Mouse (Mus musculus): ENCODE results near the gene Lgr5.

Lgr5 gene

DNA sequence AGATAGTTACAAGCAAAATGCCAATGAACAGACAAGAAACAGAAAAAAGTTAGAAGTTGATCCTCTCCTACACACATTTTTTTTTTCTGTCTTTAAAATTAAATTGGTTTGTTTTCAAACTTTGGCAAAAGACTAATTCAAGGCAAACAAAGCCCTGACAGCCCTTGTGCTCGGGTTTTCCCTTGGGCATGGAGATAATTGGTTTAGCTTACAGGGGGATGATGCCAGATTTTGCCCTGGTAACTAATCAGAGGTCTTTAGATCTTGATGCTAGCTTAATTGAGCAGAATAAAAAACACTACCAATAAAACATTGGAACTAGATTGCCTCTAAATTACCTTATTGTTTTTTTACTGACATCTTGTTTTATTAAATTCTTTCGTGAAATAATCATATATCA is 162.2 kb downstream of the Lgr5 start:
- no peak for DNase-seq (ENCODE audit: low read depth, low spot score)

DNA sequence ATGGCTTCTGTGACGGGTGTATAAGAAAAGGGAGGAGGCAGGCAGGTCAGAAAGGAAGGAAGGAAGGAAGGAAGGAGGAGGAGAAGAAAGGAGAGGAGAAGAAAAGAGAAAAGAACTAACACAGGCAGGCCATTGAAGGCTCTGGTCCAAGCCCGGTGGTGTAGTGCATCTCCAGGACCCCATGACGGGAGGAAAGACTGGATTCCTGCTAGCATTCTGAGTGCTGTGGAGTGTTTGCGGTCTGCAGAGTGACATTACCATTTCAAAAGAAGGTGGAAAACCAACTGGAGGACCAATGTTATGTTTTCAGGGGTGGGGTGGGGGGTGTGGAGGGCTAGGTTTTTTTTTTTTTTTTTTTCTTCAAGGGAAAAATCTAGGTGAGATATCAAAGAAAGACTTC is 165.6 kb downstream of the Lgr5 start:
- DNase-seq (ENCODE audit: low read depth, low spot score) = no peak

DNA sequence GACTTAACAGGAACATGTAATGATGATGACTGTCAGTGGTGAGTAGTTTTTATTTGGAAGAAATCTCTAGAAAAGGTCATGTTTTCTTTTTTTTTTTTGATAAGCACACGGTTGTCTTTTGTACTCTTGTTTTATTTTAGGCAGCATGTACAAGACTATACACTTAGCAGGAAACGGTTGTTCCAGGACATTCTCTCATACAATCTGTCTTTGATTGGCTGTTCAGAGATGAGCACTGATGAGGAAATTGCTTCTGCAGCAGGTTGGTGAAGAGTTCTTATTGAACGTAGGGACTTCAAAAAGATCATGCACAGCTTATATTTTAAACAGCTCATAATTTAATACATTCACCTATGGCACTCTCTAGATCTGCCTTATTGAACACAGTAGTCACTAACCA is 173.5 kb downstream of the Lgr5 start:
- no peak for DNase-seq (ENCODE audit: low read depth, low spot score)

DNA sequence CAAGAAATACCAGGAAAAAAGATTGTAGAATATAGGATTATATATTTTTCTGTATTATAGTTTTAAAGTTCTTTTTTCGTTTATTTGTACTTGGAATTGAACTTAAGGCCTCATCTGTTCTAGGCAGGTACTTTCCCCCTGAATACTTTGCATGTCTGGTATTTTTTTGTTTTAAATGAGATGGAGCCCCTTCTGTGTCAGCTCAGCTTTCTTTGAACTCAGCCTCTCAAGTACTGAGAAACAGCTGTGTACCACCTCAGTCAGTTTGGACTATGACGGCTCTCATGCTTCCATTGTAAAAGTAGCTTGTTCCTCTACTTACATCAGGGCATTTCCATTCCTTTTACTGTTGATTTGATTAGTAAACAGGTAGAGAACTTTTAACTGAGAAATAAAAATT is 174.1 kb downstream of the Lgr5 start:
- DNase-seq (ENCODE audit: low read depth, low spot score) = no peak

DNA sequence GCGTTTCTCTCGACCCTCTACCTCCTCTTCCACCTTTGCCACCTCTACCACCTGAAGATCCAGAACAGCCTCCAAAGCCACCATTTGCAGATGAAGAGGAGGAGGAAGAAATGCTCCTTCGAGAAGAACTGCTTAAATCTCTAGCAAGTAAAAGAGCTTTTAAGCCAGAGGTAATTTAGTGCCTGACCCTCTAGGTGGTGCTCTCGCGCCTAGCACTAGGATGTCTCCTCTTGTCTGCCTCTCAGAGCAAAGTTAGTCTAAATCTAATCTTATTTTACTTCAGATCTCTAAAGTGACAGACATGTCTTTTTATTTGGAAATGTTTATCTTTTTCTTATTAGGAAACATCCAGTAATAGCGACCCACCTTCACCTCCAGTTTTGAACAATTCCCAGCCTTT is 181.2 kb downstream of the Lgr5 start:
- peak; percentile 52 for DNase-seq (ENCODE audit: low read depth, low spot score)

Measured in telencephalon, adult 2 months (tissue).